ENCODE assay signal across 11 mouse cellular contexts in genomic region chr13:15212353-15212850, GRCm38 (mm10).
DNase-seq lines count a peak whose midpoint lies in the region; ATAC-seq and TF ChIP-seq lines count a peak whose summit lies in the region.
"Had no signal": no experiment of that assay in that cellular context is flagged by ENCODE, and none has a peak within 500 bp of the region (broad histone marks: within the 10 kb centered on the region; RNA-seq: fewer than 3 reads in every experiment).

No protein-coding gene starts in this region.

- H3K4me2 ChIP-seq in embryonic facial prominence, embryonic 14.5 days (ENCODE audit: low read depth, low read length) = peak overlapping the region; percentile 23; the same call in 1 of the 2 replicates
- H3K4me2 ChIP-seq: heart, embryonic 12.5 days; neural tube, embryonic 13.5 days had no signal

- no peak for TF ChIP-seq POLR2A in lung, adult 2 months (IDR thresholded peaks at IDR 0.05; ENCODE audit: borderline replicate concordance, extremely low read depth, low read depth, low read length)

- no peaks in the 10 kb centered on the region for H3K36me3 ChIP-seq in embryonic facial prominence, embryonic 14.5 days (ENCODE audit: control insufficient read depth, insufficient read depth, low read length)
- H3K36me3 ChIP-seq: heart, embryonic 12.5 days; neural tube, embryonic 13.5 days had no signal

- DNase-seq in heart, adult 11 months = peak; percentile 90
- no peak for DNase-seq in heart, adult 8-10 months (ENCODE audit: low spot score)
- peak; percentile 44 for DNase-seq in Muller cell, postnatal 12 days (ENCODE audit: inconsistent ontology term)
- peak; percentile 87 for DNase-seq in embryonic facial prominence, embryonic 14.5 days (ENCODE audit: low spot score)
- peak; percentile 11 for DNase-seq in kidney, postnatal 14 days
- DNase-seq in lung, adult 2 months = no peak
- DNase-seq in thymus, postnatal 10 days (ENCODE audit: low spot score in 2 of 2) = no peak
- DNase-seq: lung, postnatal 10 days had no signal

- no peaks in the 10 kb centered on the region for H3K27me3 ChIP-seq in embryonic facial prominence, embryonic 14.5 days (replicated peaks; ENCODE audit: control insufficient read depth, insufficient read depth, low read length)
- H3K27me3 ChIP-seq: heart, embryonic 12.5 days; neural tube, embryonic 13.5 days had no signal

- H3K4me1 ChIP-seq in embryonic facial prominence, embryonic 14.5 days (ENCODE audit: control insufficient read depth, insufficient read depth, low read length) = peaks cover 10% of the 10 kb centered on the region; the same call in 1 of the 2 replicates
- no peaks in the 10 kb centered on the region for H3K4me1 ChIP-seq in lung, adult 2 months (ENCODE audit: control insufficient read depth, insufficient read depth, low read length)
- H3K4me1 ChIP-seq: heart, embryonic 12.5 days; neural tube, embryonic 13.5 days had no signal

- H3K27ac ChIP-seq in embryonic facial prominence, embryonic 14.5 days (replicated peaks; ENCODE audit: low read depth, low read length) = peak overlapping the region; percentile 50; the same call in 1 of the 2 replicates
- H3K27ac ChIP-seq: neural tube, embryonic 13.5 days had no signal

- no peaks in the 10 kb centered on the region for H3K9me3 ChIP-seq in embryonic facial prominence, embryonic 14.5 days (ENCODE audit: control insufficient read depth, low read length)
- H3K9me3 ChIP-seq: heart, embryonic 12.5 days; neural tube, embryonic 13.5 days had no signal

- no peak for TF ChIP-seq CTCF in lung, adult 2 months (IDR thresholded peaks at IDR 0.05; ENCODE audit: insufficient read depth, low read length)

- H3K9ac ChIP-seq in embryonic facial prominence, embryonic 14.5 days (ENCODE audit: low read depth, low read length) = no peak overlapping the region
- H3K9ac ChIP-seq: heart, embryonic 12.5 days; neural tube, embryonic 13.5 days had no signal

- peak; percentile 90 for ATAC-seq in embryonic facial prominence, embryonic 14.5 days (ENCODE audit: low read depth)
- ATAC-seq in activated CD4-positive, CD25-positive, alpha-beta regulatory T cell, adult 4 months = no peak

- 27% methylated on average over 5 of the region's 5 CpGs for WGBS in embryonic facial prominence, embryonic 14.5 days
- 45% methylated on average over 5 of the region's 5 CpGs for WGBS in lung, adult 2 months

- H3K4me3 ChIP-seq in embryonic facial prominence, embryonic 14.5 days (ENCODE audit: low read depth, low read length) = no peak overlapping the region
- H3K4me3 ChIP-seq in lung, adult 2 months (replicated peaks; ENCODE audit: extremely low read depth, low read depth, low read length) = no peak overlapping the region
- H3K4me3 ChIP-seq: heart, embryonic 12.5 days; neural tube, embryonic 13.5 days had no signal

Comparison
In these comparisons a context has a peak if more than half of its experiments do, and no peak if none do; other contexts are left out.
1. DNase-seq: peak in heart, adult 11 months (single experiment), Muller cell, postnatal 12 days (single experiment), embryonic facial prominence, embryonic 14.5 days (single experiment) and kidney, postnatal 14 days (single experiment); none in heart, adult 8-10 months (single experiment), lung, adult 2 months (single experiment) and thymus, postnatal 10 days (0 of 2).